Mouse (Mus musculus) brain, embryonic 14.5 days (tissue): ENCODE results near the gene Ppp2r5d.

Source experiments
- CTCF ChIP-seq: fragments of 200-500 bp; IDR thresholded peaks from 2 replicates; pipeline ENCODE4 v1.5.1; 2012; ENCODE audit warnings: inconsistent platforms, mild to moderate bottlenecking, moderate library complexity, borderline replicate concordance; ENCODE audit not compliant: insufficient read depth, insufficient read length; ENCODE audit errors: extremely low read depth
- POLR2A ChIP-seq: fragments of 200-500 bp; IDR thresholded peaks from 2 replicates; pipeline ENCODE4 v1.6.1; 2012; ENCODE audit warnings: mild to moderate bottlenecking, inconsistent platforms, borderline replicate concordance; ENCODE audit not compliant: poor library complexity, insufficient read depth, insufficient read length, severe bottlenecking; ENCODE audit errors: extremely low read depth

- TF ChIP-seq CTCF (no peak), POLR2A (no peak)
Observed at GRCm38 (mm10) chr17:46651292-46651691, 53.6 kb downstream of the Ppp2r5d start.
